Mouse (Mus musculus): ENCODE data around the gene Il2rb. TPM values are rescaled to one million over a fixed set of nuclear protein-coding genes. Genes with fewer than 3 reads are reported as not detected.

Il2rb gene
- polyA plus RNA-seq, 1 experiment from 2014 or later: 0.09 TPM

- H3K9me3 ChIP-seq: no peaks in the 10 kb centered on the region
- 56% methylated on average over 8 of the region's 8 CpGs for WGBS
- no peak for ATAC-seq (ENCODE audit: insufficient number of reproducible peaks, insufficient read depth, low FRiP score, low TSS enrichment)
- H3K4me1 ChIP-seq: peaks cover 33% of the 10 kb centered on the region
- no peak overlapping the region for H3K27ac ChIP-seq
- H3K36me3 ChIP-seq: peaks cover 14% of the 10 kb centered on the region
- H3K4me2 ChIP-seq (replicated peaks): no peak overlapping the region
- 0 out of 2 replicates have a peak, but pooled peaks cover 3% of the 10 kb centered on the region for H3K27me3 ChIP-seq
- H3K4me3 ChIP-seq: no peak overlapping the region
- H3K9ac ChIP-seq: no peak overlapping the region
These were observed 56.6 kb downstream of the Il2rb start for GRCm38 (mm10) chr15:78438505-78438904.

GRCm38 (mm10) chr15:78438018-78438394 lies 57.1 kb downstream of the Il2rb start:
- H3K27ac ChIP-seq: no peak overlapping the region
- H3K4me3 ChIP-seq: no peak overlapping the region
- 47% methylated on average over 4 of the region's 4 CpGs for WGBS
- H3K9me3 ChIP-seq: no peaks in the 10 kb centered on the region
- peaks cover 33% of the 10 kb centered on the region for H3K4me1 ChIP-seq
- H3K27me3 ChIP-seq: 0 out of 2 replicates have a peak, but pooled peaks cover 3% of the 10 kb centered on the region
- 0 out of 2 replicates have a peak overlapping the region, but pooled peaks have one; percentile 51 for H3K4me2 ChIP-seq (replicated peaks)
- ATAC-seq (ENCODE audit: insufficient number of reproducible peaks, insufficient read depth, low FRiP score, low TSS enrichment): no peak
- H3K36me3 ChIP-seq: peaks cover 19% of the 10 kb centered on the region
- H3K9ac ChIP-seq: no peak overlapping the region; the same call in 1 of the 2 replicates

GRCm38 (mm10) chr15:78437237-78438017 lies 57.6 kb downstream of the Il2rb start:
- 0 out of 2 replicates have a peak overlapping the region, but pooled peaks have one; percentile 12 for H3K4me3 ChIP-seq
- H3K9me3 ChIP-seq: no peaks in the 10 kb centered on the region
- H3K4me1 ChIP-seq: peaks cover 33% of the 10 kb centered on the region
- H3K9ac ChIP-seq: peak overlapping the region; percentile 47
- H3K4me2 ChIP-seq (replicated peaks): peak overlapping the region; percentile 51
- H3K27me3 ChIP-seq: 0 out of 2 replicates have a peak, but pooled peaks cover 3% of the 10 kb centered on the region
- ATAC-seq (ENCODE audit: insufficient number of reproducible peaks, insufficient read depth, low FRiP score, low TSS enrichment): peak; percentile 16
- H3K27ac ChIP-seq: peak overlapping the region; percentile 81
- 23% methylated on average over 23 of the region's 23 CpGs for WGBS
- H3K36me3 ChIP-seq: peaks cover 19% of the 10 kb centered on the region

- peaks cover 23% of the 10 kb centered on the region for H3K36me3 ChIP-seq
- H3K9ac ChIP-seq: peak overlapping the region; percentile 47
- H3K27ac ChIP-seq: peak overlapping the region; percentile 81
- 0 out of 2 replicates have a peak, but pooled peaks cover 3% of the 10 kb centered on the region for H3K27me3 ChIP-seq
- H3K9me3 ChIP-seq: no peaks in the 10 kb centered on the region
- peak overlapping the region; percentile 51 for H3K4me2 ChIP-seq (replicated peaks)
- H3K4me3 ChIP-seq: peak overlapping the region; percentile 12; the same call in 1 of the 2 replicates
- ATAC-seq (ENCODE audit: insufficient number of reproducible peaks, insufficient read depth, low FRiP score, low TSS enrichment): peak; percentile 44; the same call in 1 of the 2 replicates
- peaks cover 33% of the 10 kb centered on the region for H3K4me1 ChIP-seq
- 9% methylated on average over 32 of the region's 32 CpGs for WGBS
These were observed 58.5 kb downstream of the Il2rb start for GRCm38 (mm10) chr15:78436380-78437192.

- Histone ChIP-seq H3K27ac (no peak overlapping the region), H3K4me1 (peaks cover 37% of the 10 kb centered on the region), H3K27me3 (0 out of 2 replicates have a peak, but pooled peaks cover 3% of the 10 kb centered on the region), H3K36me3 (peaks cover 26% of the 10 kb centered on the region), H3K9ac (no peak overlapping the region), H3K4me3 (no peak overlapping the region), H3K9me3 (no peaks in the 10 kb centered on the region), H3K4me2 (replicated peaks) (no peak overlapping the region)
- WGBS: 78% methylated on average over 11 of the region's 11 CpGs
- ATAC-seq (ENCODE audit: insufficient number of reproducible peaks, insufficient read depth, low FRiP score, low TSS enrichment): no peak
These were observed 59.4 kb downstream of the Il2rb start for GRCm38 (mm10) chr15:78435681-78436080.

- Histone ChIP-seq H3K4me2 (replicated peaks) (no peak overlapping the region), H3K27ac (no peak overlapping the region), H3K4me1 (peaks cover 42% of the 10 kb centered on the region)
These were observed 60.1 kb downstream of the Il2rb start for GRCm38 (mm10) chr15:78434896-78435520.

GRCm38 (mm10) chr15:78431541-78432121 lies 63.4 kb downstream of the Il2rb start:
- peaks cover 26% of the 10 kb centered on the region for H3K36me3 ChIP-seq
- H3K4me1 ChIP-seq: peaks cover 33% of the 10 kb centered on the region
- ATAC-seq (ENCODE audit: insufficient number of reproducible peaks, insufficient read depth, low FRiP score, low TSS enrichment): no peak
- no peaks in the 10 kb centered on the region for H3K9me3 ChIP-seq
- no peak overlapping the region for H3K27ac ChIP-seq
- H3K4me3 ChIP-seq: no peak overlapping the region
- H3K27me3 ChIP-seq: 0 out of 2 replicates have a peak, but pooled peaks cover 3% of the 10 kb centered on the region
- H3K4me2 ChIP-seq (replicated peaks): no peak overlapping the region
- WGBS: 78% methylated on average over 7 of the region's 7 CpGs
- H3K9ac ChIP-seq: no peak overlapping the region

More at GRCm38 (mm10) chr15:78434896-78435520, 60.1 kb downstream of the Il2rb start:
- peaks cover 26% of the 10 kb centered on the region for H3K36me3 ChIP-seq
- 22% methylated on average over 6 of the region's 6 CpGs for WGBS
- H3K9me3 ChIP-seq: no peaks in the 10 kb centered on the region
- H3K4me3 ChIP-seq: no peak overlapping the region
- no peak for ATAC-seq (ENCODE audit: insufficient number of reproducible peaks, insufficient read depth, low FRiP score, low TSS enrichment)
- H3K27me3 ChIP-seq: 0 out of 2 replicates have a peak, but pooled peaks cover 3% of the 10 kb centered on the region
- no peak overlapping the region for H3K9ac ChIP-seq

- Histone ChIP-seq H3K36me3 (peaks cover 25% of the 10 kb centered on the region), H3K27me3 (0 out of 2 replicates have a peak, but pooled peaks cover 2% of the 10 kb centered on the region), H3K4me2 (replicated peaks) (no peak overlapping the region), H3K27ac (0 out of 2 replicates have a peak overlapping the region, but pooled peaks have one; percentile 23), H3K9ac (0 out of 2 replicates have a peak overlapping the region, but pooled peaks have one; percentile 19), H3K4me1 (peaks cover 28% of the 10 kb centered on the region), H3K9me3 (no peaks in the 10 kb centered on the region), H3K4me3 (no peak overlapping the region)
- WGBS: 81% methylated on average over 10 of the region's 10 CpGs
- no peak for ATAC-seq (ENCODE audit: insufficient number of reproducible peaks, insufficient read depth, low FRiP score, low TSS enrichment)
These were observed 64.2 kb downstream of the Il2rb start for GRCm38 (mm10) chr15:78430874-78431273.

- WGBS: 62% methylated on average over 13 of the region's 13 CpGs
- Histone ChIP-seq H3K4me3 (peak overlapping the region; percentile 70; the same call in 1 of the 2 replicates), H3K36me3 (peaks cover 21% of the 10 kb centered on the region), H3K27ac (peak overlapping the region; percentile 72; the same call in 1 of the 2 replicates), H3K9ac (no peak overlapping the region; the same call in 1 of the 2 replicates), H3K4me2 (replicated peaks) (peak overlapping the region; percentile 67), H3K27me3 (no peaks in the 10 kb centered on the region), H3K4me1 (peaks cover 20% of the 10 kb centered on the region), H3K9me3 (no peaks in the 10 kb centered on the region)
- ATAC-seq (ENCODE audit: insufficient number of reproducible peaks, insufficient read depth, low FRiP score, low TSS enrichment): no peak
These were observed 65.0 kb downstream of the Il2rb start for GRCm38 (mm10) chr15:78429871-78430622.

Data from embryonic facial prominence, embryonic 12.5 days (tissue).